Mouse (Mus musculus) adrenal gland, adult 2 months (tissue): ENCODE data around the gene Gm49340. TPM values are rescaled to one million over a fixed set of nuclear protein-coding genes. Genes with fewer than 3 reads are reported as not detected.

Source experiments
- polyA plus RNA-seq: library from polyadenylated mRNA; depleted of rRNA; stranded (reverse); fragments of >200 nt; gene quantifications from 2 replicates; pipeline ENCODE4 v1.2.3, GENCODE M21; 2012; rRNA removed
- total RNA-seq, 2 experiments: library from RNA; stranded (reverse); gene quantifications; 2 replicates each; pipeline ENCODE4 v1.2.3; 2021

The Gm49340 gene
- total and polyA plus RNA-seq, 3 experiments, result not detected

Other genes starting within 250 kb of the Gm49340 start
- under 1 TPM; 0.23 to 0.79 TPM for gene Itgae, start 239.2 kb upstream of the Gm49340 start, total RNA-seq
- 0.39 and 0.54 TPM in 2 replicates for gene Itgae, start 239.2 kb upstream of the Gm49340 start, polyA plus RNA-seq
- gene Haspin, start 191.4 kb upstream of the Gm49340 start, total RNA-seq, result under 1 TPM; 0.35 TPM
- gene Haspin, start 191.4 kb upstream of the Gm49340 start, polyA plus RNA-seq, result 0.70 and 0.91 TPM in 2 replicates
- gene P2rx5, start 169.3 kb upstream of the Gm49340 start, total RNA-seq, result 10 to 100 TPM in 1 of 2 experiments, 1 to 10 TPM in 1; 4.4 to 10.9 TPM
- 2.3 and 2.9 TPM in 2 replicates for gene P2rx5, start 169.3 kb upstream of the Gm49340 start, polyA plus RNA-seq
- 10 to 100 TPM; 86.1 to 88.7 TPM for gene Emc6, start 152.7 kb upstream of the Gm49340 start, total RNA-seq
- gene Emc6, start 152.7 kb upstream of the Gm49340 start, polyA plus RNA-seq, result 91.0 and 117 TPM in 2 replicates
- gene Tax1bp3, start 152.7 kb upstream of the Gm49340 start, total RNA-seq, result 10 to 100 TPM; 71.0 to 87.8 TPM
- 71.0 and 77.0 TPM in 2 replicates for gene Tax1bp3, start 152.7 kb upstream of the Gm49340 start, polyA plus RNA-seq
- gene Ctns, start 130.7 kb upstream of the Gm49340 start, total RNA-seq, result 10 to 100 TPM; 16.8 to 18.3 TPM
- 11.1 and 12.5 TPM in 2 replicates for gene Ctns, start 130.7 kb upstream of the Gm49340 start, polyA plus RNA-seq
- gene Shpk, start 130.3 kb upstream of the Gm49340 start, total RNA-seq, result 10 to 100 TPM in 1 of 2 experiments, 1 to 10 TPM in 1; 8.8 to 12.4 TPM
- 10.0 and 10.9 TPM in 2 replicates for gene Shpk, start 130.3 kb upstream of the Gm49340 start, polyA plus RNA-seq
- under 1 TPM; 0.21 to 0.26 TPM for gene Trpv1, start 95.4 kb upstream of the Gm49340 start, total RNA-seq
- 0.62 and 1.0 TPM in 2 replicates for gene Trpv1, start 95.4 kb upstream of the Gm49340 start, polyA plus RNA-seq
- gene Trpv3, start 62.4 kb upstream of the Gm49340 start, total RNA-seq, result under 1 TPM; 0.12 to 0.14 TPM
- 0.04 and 0.09 TPM in 2 replicates for gene Trpv3, start 62.4 kb upstream of the Gm49340 start, polyA plus RNA-seq
- gene Aspa, start 145 bp upstream of the Gm49340 start, total RNA-seq, result 10 to 100 TPM; 12.9 to 27.6 TPM
- 0.48 and 0.59 TPM in 2 replicates for gene Aspa, start 145 bp upstream of the Gm49340 start, polyA plus RNA-seq
- 1 to 10 TPM; 1.1 to 1.5 TPM for gene Spata22, start within 50 bp of the Gm49340 start, total RNA-seq
- gene Spata22, start within 50 bp of the Gm49340 start, polyA plus RNA-seq, result not detected in 2 replicates
- gene Olfr20, start 21.0 kb downstream of the Gm49340 start, total RNA-seq, result not detected
- gene Olfr20, start 21.0 kb downstream of the Gm49340 start, polyA plus RNA-seq, result 0.22 and 0.31 TPM in 2 replicates
- gene Olfr376, start 41.5 kb downstream of the Gm49340 start, total RNA-seq, result not detected
- gene Olfr376, start 41.5 kb downstream of the Gm49340 start, polyA plus RNA-seq, result not detected in 2 replicates
- gene Olfr1, start 69.9 kb downstream of the Gm49340 start, total RNA-seq, result not detected
- gene Olfr1, start 69.9 kb downstream of the Gm49340 start, polyA plus RNA-seq, result not detected in 2 replicates
- gene Olfr378, start 98.7 kb downstream of the Gm49340 start, total RNA-seq, result not detected
- not detected in 2 replicates for gene Olfr378, start 98.7 kb downstream of the Gm49340 start, polyA plus RNA-seq
- not detected for gene Olfr380, start 127.8 kb downstream of the Gm49340 start, total RNA-seq
- gene Olfr380, start 127.8 kb downstream of the Gm49340 start, polyA plus RNA-seq, result not detected in 2 replicates
- not detected for gene Olfr381, start 161.9 kb downstream of the Gm49340 start, total RNA-seq
- gene Olfr381, start 161.9 kb downstream of the Gm49340 start, polyA plus RNA-seq, result not detected in 2 replicates
- gene Olfr382, start 187.5 kb downstream of the Gm49340 start, total RNA-seq, result not detected
- not detected in 2 replicates for gene Olfr382, start 187.5 kb downstream of the Gm49340 start, polyA plus RNA-seq